Mouse (Mus musculus) cerebellum, adult (tissue): Measurements from ENCODE around the gene Dgkg.

ENCODE experiments used
- ATAC-seq: cut with Nextera tagmentation; 2 replicates; pipeline ENCODE4 v1.9.2; 2017; ENCODE audit warnings: mild to moderate bottlenecking, moderate library complexity, mixed read lengths; ENCODE audit not compliant: insufficient number of reproducible peaks, low FRiP score, low TSS enrichment

Dgkg gene

DNA sequence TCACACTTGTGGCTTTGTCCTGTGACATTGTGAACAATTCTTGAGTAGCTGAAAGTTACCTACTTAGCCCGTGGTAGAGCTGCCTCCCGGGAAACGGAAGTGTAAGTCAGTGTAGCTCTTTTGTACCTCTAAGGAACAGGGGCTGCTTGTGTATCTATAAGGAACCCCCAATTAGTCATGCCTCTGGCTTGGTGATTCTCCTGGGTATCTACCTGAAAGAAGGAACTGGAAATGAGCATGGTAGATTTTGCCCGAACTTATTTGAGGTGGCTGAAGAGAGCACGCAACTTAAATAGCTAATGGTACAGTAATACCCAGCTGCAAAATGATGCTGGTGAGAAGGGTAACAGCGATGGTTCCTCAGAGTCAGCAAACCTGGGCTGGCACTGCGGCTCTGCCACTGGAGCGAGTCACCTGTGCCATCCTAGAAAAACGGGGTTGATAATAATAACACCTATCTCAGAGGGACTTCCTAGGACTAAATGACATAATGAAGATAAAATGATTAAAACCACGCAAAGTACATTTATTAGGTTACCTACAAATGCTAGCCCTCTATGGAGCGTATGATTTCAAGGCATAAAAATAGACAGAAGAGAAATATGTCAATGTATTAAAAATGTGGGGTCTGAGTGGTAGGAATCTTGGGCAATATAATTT is 3.1 kb downstream of the Dgkg start:
- ATAC-seq = no peak

DNA sequence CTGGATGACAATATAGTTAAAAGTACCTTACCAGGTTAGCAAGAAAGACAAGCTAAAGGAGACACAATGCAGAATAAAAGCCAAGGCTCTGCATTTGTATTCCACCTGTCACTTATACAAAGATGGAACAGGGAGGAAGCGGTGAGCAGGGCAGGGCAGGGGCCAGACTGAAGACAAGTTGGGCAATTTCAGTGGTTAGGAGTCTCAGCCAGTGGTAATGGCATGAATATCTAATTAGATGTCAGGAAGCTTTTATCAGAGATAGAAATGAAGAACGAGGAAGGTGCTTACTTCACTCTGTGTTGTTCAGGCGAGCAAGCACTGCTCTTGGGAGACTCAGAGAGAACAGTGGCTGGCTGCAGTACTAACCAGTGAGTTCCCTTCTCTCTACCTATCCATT is 5.8 kb downstream of the Dgkg start:
- no peak for ATAC-seq

GRCm38 (mm10) chr16:22645256-22645655 is 11.8 kb downstream of the Dgkg start:
- no peak for ATAC-seq

DNA sequence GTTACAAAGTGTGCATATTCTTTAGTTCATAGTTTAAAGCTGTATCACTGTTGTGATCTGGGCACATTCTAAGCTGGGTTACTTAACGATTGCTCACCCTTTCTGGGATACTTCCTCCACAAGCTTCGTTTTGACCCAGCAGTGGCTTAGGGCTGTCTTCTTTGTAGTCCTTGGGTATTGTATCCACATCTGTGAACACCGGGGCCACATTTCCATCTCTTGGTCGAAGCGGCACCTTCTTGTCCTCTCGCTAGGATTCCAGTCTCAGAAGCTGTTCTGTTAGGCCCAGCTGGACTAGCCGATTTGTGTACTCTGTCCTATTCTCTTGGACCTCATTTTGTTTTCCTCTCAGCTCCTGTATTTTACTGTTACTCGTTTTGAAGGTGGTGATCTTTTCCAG is 13.6 kb downstream of the Dgkg start:
- ATAC-seq = no peak

DNA sequence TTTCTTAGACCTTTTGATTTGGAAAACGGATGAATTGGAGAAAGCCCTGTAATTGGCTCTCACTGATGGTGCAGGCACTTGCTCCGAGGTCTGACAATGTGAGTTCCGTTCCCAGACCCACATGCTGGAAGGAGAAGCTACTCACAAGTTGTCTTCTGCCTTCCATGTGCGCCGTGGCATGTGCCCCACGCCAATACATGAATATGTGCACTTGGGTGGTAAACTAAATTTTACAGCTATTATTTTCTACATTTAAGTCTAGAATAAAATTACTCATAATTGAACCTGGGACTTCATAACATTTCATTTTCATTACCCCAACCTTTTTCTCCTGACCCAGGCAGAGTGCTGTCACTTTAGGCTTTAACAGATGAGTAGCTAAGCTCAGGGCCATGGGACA is 14.1 kb downstream of the Dgkg start:
- no peak for ATAC-seq

- no peak for ATAC-seq
These were observed 15.0 kb downstream of the Dgkg start for GRCm38 (mm10) chr16:22642054-22642453.

DNA sequence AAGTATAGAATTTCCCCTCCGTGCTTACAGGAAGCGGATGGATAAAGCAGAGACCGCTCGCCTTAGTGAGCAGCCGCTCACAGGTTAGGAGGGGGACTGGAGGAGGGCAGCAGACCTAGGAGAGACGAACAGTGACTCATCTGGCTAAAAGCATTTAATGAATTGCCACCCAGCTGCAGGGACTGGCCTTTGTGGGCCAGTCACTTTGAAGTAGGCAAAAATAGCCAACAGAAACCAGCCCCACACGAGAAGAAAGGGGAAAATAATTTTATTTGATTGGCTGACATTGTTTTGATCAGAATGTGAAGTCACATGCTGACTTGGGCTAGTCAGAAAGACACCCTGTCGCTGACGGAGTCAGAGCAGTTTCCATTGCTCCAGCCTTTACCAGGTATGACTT is 15.4 kb downstream of the Dgkg start:
- ATAC-seq = no peak

GRCm38 (mm10) chr16:22637311-22637710 is 19.7 kb downstream of the Dgkg start:
- ATAC-seq = no peak

GRCm38 (mm10) chr16:22635706-22636105 is 21.3 kb downstream of the Dgkg start:
- ATAC-seq = no peak

GRCm38 (mm10) chr16:22633063-22633462 is 24.0 kb downstream of the Dgkg start:
- no peak for ATAC-seq

- ATAC-seq = no peak
These were observed 26.7 kb downstream of the Dgkg start for GRCm38 (mm10) chr16:22630351-22630750.

- no peak for ATAC-seq
These were observed 27.1 kb downstream of the Dgkg start for GRCm38 (mm10) chr16:22629900-22630299.

DNA sequence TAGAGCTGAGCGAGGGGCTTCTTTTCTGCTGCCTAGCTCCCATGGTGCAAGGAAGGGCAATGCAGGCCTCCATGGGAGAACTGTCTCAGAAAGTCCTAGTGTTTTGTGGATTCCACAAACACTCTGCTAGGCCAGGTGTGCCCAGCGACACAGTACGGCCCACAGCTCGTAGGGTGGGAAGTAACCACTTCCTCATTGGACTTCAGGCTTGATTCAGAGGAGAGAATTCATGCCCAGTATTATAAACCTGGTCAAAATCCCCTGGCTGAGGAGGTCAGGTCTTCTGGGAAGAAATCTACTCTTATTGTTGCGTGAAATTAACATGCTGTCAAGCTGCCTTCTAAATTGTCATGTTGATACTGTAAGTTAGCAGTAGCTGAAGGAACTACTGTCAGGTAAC is 31.0 kb downstream of the Dgkg start:
- no peak for ATAC-seq

DNA sequence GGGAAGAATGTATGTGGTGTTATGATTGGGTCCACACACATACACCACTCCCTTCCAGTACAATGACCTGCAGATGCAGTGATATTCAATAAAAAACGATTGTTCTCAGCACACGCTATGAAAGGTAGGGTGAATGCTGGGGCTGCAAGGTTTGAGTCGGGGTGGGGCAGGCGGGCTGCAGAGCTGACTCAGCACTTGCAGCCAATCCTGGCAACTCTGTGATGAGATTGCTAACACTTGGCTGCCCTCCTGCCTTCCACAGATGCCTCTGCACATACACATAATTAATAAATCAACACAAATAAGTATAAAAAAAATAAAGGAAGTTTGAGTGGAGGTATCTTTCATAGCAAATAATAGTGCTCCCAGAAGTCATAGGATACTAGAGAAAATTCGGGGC is 31.6 kb downstream of the Dgkg start:
- ATAC-seq = no peak

DNA sequence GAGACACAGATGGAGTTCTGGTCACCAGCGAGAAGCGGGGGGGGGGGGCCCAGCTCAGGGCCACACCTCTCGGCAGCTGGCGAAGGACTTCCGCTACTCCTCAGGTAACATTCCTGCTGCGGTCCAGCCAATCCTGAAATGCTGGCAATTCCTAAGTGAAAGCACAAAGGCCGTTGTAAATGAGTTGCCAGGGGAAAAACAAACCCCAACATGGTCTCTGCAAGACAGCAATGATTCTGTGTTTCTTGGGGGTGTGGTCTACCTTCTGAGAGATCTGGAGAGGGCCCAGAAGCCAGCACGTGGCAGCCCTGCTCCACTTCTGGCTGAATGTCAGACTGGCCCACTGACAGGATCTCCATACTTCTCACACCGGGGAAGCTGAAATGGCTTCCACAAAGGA is 34.7 kb downstream of the Dgkg start:
- 0 out of 2 replicates have a peak, but pooled peaks have one; percentile 42 for ATAC-seq

- no peak for ATAC-seq
These were observed 35.6 kb downstream of the Dgkg start for GRCm38 (mm10) chr16:22621299-22621920.

- no peak for ATAC-seq
These were observed 38.5 kb downstream of the Dgkg start for GRCm38 (mm10) chr16:22618424-22619056.

GRCm38 (mm10) chr16:22615805-22616204 is 41.2 kb downstream of the Dgkg start:
- ATAC-seq = no peak

DNA sequence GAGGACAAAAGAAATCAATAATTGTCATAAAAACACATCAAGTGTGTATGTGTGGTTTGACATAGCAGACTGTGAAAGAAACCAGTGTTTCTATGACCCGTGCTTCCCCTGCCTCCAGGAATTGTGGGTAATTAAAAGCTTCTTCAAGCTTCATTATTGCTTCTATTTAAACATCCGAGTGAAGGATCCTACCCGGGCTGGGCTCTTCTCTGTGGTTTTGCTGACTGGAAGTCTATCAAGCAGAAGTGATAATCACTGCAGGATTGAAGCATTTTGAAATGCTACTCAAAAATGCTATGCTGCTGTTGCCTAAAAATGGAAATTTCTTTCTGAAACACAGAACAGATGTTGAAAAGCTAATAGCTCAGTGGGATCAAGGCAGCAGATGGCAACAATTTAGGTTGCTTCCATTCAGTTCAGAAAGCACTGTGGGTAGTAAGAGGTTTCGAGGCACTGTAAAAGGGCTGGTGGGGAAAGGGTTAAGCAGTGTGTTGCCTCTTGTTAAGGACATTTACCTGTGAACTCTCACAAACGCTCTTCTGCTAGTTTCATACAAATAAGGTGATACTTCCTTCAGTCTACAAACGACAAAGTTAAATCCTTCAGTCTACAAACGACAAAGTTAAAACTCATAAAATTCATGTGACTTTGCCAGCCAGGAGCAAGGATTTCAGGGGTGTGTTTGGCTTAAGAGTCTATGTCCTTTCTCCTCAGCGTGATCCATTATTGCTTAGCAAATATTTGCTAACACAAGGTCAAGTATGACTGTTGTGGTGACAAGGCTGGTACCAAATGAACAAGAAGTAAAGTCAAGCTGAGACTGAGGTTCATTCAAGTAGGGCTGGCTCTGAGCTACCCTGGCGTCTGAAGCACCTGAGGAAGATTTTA is 43.6 kb downstream of the Dgkg start:
- ATAC-seq = no peak

GRCm38 (mm10) chr16:22608046-22608445 is 49.0 kb downstream of the Dgkg start:
- no peak for ATAC-seq

DNA sequence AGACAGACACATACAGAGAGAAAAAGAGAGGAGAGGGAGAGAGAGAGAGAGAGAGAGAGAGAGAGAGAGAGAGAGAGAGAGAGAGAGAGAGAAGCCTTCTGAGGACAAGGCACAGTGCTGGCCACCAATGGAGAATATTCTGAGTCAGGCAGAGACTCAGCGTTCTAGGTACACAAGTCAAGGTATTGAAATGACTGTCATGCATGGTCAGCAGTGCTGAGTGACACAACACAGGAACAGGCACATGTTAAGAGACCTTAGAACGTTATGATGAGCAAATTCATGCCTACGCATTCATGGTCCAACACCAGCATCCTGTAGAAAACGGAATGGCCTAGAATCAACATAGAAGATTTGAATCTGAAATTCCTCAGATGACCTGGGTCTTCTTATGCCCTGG is 50.0 kb downstream of the Dgkg start:
- ATAC-seq = no peak
